Mouse (Mus musculus) limb, embryonic 11.5 days (tissue): ENCODE measurements at regions not wholly inside any gene's neighbourhood (a gene's known extent, or its start where the extent isn't known, plus 50 kb on each side); places are given as distances from the start of the nearest gene placed in this dataset.

Source experiments
- ATAC-seq: fragments of 200-750 bp; cut with Nextera tagmentation; 2 replicates; pipeline ENCODE4 v1.8.0; 2017; ENCODE audit warnings: low read depth; ENCODE audit not compliant: insufficient number of reproducible peaks, low FRiP score, low TSS enrichment
- DNase-seq: peaks from one replicate; pipeline ENCODE4 v3.0.0-alpha.2; 2015; ENCODE audit warnings: low spot score
- H3K27ac ChIP-seq: fragments of 300-500 bp; sonication (generic); replicated peaks from 2 replicates; pipeline ENCODE4 v1.5.1; 2014; ENCODE audit warnings: low read depth, mild to moderate bottlenecking, low read length
- H3K27me3 ChIP-seq: fragments of 300-500 bp; sonication (generic); 2 replicates; pipeline ENCODE4 v1.6.1; 2014; ENCODE audit warnings: mild to moderate bottlenecking, low read length, mixed read lengths; ENCODE audit not compliant: control insufficient read depth, insufficient read depth
- H3K36me3 ChIP-seq: fragments of 300-500 bp; sonication (generic); 2 replicates; pipeline ENCODE4 v1.6.1; 2014; ENCODE audit warnings: mild to moderate bottlenecking, low read length, moderate library complexity, mixed read lengths; ENCODE audit not compliant: control insufficient read depth, insufficient read depth
- H3K4me1 ChIP-seq: fragments of 300-500 bp; sonication (generic); 2 replicates; pipeline ENCODE4 v1.6.1; 2014; ENCODE audit warnings: low read length, mixed read lengths; ENCODE audit not compliant: control insufficient read depth, insufficient read depth
- H3K4me2 ChIP-seq: fragments of 300-500 bp; sonication (generic); 2 replicates; pipeline ENCODE4 v1.6.1; 2014; ENCODE audit warnings: low read depth, mild to moderate bottlenecking, moderate library complexity; ENCODE audit not compliant: severe bottlenecking
- H3K4me3 ChIP-seq: fragments of 300-500 bp; sonication (generic); 2 replicates; pipeline ENCODE4 v1.5.1; 2014; ENCODE audit warnings: low read depth, low read length
- H3K9ac ChIP-seq: fragments of 300-500 bp; sonication (generic); 2 replicates; pipeline ENCODE4 v1.6.1; 2014; ENCODE audit warnings: mild to moderate bottlenecking, low read length
- H3K9me3 ChIP-seq: fragments of 300-500 bp; sonication (generic); 2 replicates; pipeline ENCODE4 v1.6.1; 2016; ENCODE audit warnings: low read length; ENCODE audit not compliant: control insufficient read depth
- WGBS: fragments of 180-500 bp; shearing (Covaris S2); extraction: QIAGEN DNeasy Blood & Tissue Kit; methylation state at CpG from one replicate; pipeline ENCODE4 v1.1.7; 2014; 5-methylcytosine and 5-hydroxymethylcytosine counted together

DNA sequence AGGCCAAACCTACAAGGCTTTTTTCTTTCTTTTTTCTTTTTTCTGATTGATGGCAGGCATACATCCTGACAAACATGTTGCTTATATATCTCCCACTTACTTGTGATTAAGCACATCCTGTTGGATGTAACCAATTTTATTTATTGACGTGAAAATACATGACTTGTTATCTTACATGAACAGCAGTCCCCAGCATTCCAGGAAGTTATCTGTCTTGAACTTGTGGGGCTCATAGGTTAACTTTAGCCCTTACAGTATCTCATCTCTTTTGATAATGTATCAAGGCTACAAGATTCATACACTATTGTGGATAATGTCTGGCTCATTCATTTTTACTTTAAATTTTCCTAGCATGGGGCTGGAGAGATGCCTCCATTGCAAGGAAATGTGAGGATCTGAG, 852.0 kb upstream of the Agtr1b start:
- H3K4me1 ChIP-seq: no peaks in the 10 kb centered on the region
- H3K27ac ChIP-seq: no peak overlapping the region
- 85% methylated on average over 1 of the region's 1 CpGs for WGBS
- no peaks in the 10 kb centered on the region for H3K36me3 ChIP-seq
- no peaks in the 10 kb centered on the region for H3K27me3 ChIP-seq
- no peaks in the 10 kb centered on the region for H3K9me3 ChIP-seq
- DNase-seq (no peak), ATAC-seq (no peak)
- H3K9ac ChIP-seq: no peak overlapping the region
- H3K4me3 ChIP-seq: no peak overlapping the region
- no peak overlapping the region for H3K4me2 ChIP-seq

DNA sequence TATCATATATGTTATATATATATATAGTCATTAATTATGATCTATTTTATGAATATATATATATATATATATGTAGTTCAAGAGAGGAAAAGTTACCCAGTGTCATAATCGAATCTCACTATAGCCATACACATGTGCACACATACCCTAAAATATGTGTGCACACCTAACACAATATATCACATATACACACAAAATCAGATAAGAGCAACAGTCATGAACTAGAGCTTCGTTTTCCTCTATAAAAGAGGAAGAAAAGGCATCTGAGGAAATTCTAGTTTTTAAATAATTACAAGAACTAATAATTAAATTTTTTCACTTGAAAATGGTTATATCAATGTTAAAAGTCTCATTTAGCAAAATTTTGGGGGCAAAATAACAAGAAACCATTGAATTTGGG, 835.3 kb upstream of the Tbl1xr1 start:
- no peak overlapping the region for H3K4me2 ChIP-seq
- WGBS: 87% methylated on average over 2 of the region's 2 CpGs
- H3K9ac ChIP-seq: no peak overlapping the region
- H3K9me3 ChIP-seq: no peaks in the 10 kb centered on the region
- H3K4me1 ChIP-seq: no peaks in the 10 kb centered on the region
- H3K27me3 ChIP-seq: no peaks in the 10 kb centered on the region
- H3K27ac ChIP-seq: no peak overlapping the region
- no peak for DNase-seq
- H3K4me3 ChIP-seq: no peak overlapping the region
- H3K36me3 ChIP-seq: no peaks in the 10 kb centered on the region
- ATAC-seq: no peak

DNA sequence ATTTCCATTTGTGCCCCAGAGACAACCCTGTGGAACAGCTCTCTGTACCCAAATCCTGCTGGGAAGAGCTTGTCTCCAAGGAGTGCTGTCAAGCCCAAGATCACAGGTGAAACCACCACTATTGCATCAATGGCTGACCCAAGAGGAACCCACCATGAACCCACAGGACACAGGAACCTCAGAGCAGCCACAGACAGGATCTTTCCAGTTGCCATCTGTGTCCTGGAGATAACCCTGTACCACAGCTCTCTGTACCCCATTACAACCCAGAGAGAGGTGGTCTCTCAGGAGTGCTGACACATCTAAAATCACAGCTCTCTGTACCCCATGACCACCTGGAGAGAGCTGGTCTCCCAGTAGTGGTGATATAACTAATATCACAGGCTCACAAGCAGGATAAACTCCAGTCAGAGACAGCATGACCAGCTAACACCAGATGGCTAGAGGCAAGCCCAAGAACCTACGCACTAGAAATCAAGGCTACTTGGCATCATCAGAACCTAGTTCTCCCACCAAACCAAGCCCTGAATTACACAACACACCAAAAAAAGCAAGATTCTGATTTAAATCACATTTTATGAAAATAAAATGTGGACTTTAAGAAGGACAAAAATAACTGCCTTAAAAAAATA, 820.2 kb upstream of the Tbl1xr1 start:
- H3K36me3 ChIP-seq: no peaks in the 10 kb centered on the region
- H3K27me3 ChIP-seq: no peaks in the 10 kb centered on the region
- no peaks in the 10 kb centered on the region for H3K9me3 ChIP-seq
- H3K4me3 ChIP-seq: no peak overlapping the region
- no peak overlapping the region for H3K4me2 ChIP-seq
- WGBS: 92% methylated on average over 1 of the region's 1 CpGs
- DNase-seq (no peak), ATAC-seq (no peak)
- H3K27ac ChIP-seq: no peak overlapping the region
- H3K9ac ChIP-seq: no peak overlapping the region
- no peaks in the 10 kb centered on the region for H3K4me1 ChIP-seq

- no peak overlapping the region for H3K27ac ChIP-seq
- ATAC-seq: no peak
- 90% methylated on average over 2 of the region's 2 CpGs for WGBS
- no peak overlapping the region for H3K9ac ChIP-seq
- no peaks in the 10 kb centered on the region for H3K4me1 ChIP-seq
- H3K4me3 ChIP-seq: no peak overlapping the region
- DNase-seq: no peak
- H3K9me3 ChIP-seq: no peaks in the 10 kb centered on the region
- H3K36me3 ChIP-seq: no peaks in the 10 kb centered on the region
- no peak overlapping the region for H3K4me2 ChIP-seq
- H3K27me3 ChIP-seq: no peaks in the 10 kb centered on the region
Observed at GRCm38 (mm10) chr3:21263317-21263716, 813.1 kb upstream of the Tbl1xr1 start.

GRCm38 (mm10) chr3:21265491-21265890, 811.0 kb upstream of the Tbl1xr1 start:
- Histone ChIP-seq H3K9ac (no peak overlapping the region), H3K27me3 (no peaks in the 10 kb centered on the region), H3K4me1 (no peaks in the 10 kb centered on the region), H3K9me3 (no peaks in the 10 kb centered on the region), H3K27ac (no peak overlapping the region), H3K4me2 (no peak overlapping the region), H3K4me3 (no peak overlapping the region), H3K36me3 (no peaks in the 10 kb centered on the region)
- 88% methylated on average over 2 of the region's 2 CpGs for WGBS
- DNase-seq (no peak), ATAC-seq (no peak)

GRCm38 (mm10) chr3:21268429-21269129, 807.9 kb upstream of the Tbl1xr1 start:
- ATAC-seq (no peak), DNase-seq (no peak)
- H3K4me2 ChIP-seq: no peak overlapping the region
- no peak overlapping the region for H3K9ac ChIP-seq
- 75% methylated on average over 7 of the region's 7 CpGs for WGBS
- no peak overlapping the region for H3K4me3 ChIP-seq
- H3K9me3 ChIP-seq: no peaks in the 10 kb centered on the region
- no peaks in the 10 kb centered on the region for H3K36me3 ChIP-seq
- H3K4me1 ChIP-seq: no peaks in the 10 kb centered on the region
- H3K27ac ChIP-seq: no peak overlapping the region
- H3K27me3 ChIP-seq: no peaks in the 10 kb centered on the region

- H3K9ac ChIP-seq: no peak overlapping the region
- no peak for DNase-seq
- no peak for ATAC-seq
- WGBS: 73% methylated on average over 2 of the region's 2 CpGs
- no peaks in the 10 kb centered on the region for H3K36me3 ChIP-seq
- no peaks in the 10 kb centered on the region for H3K9me3 ChIP-seq
- no peak overlapping the region for H3K27ac ChIP-seq
- H3K4me3 ChIP-seq: no peak overlapping the region
- H3K4me2 ChIP-seq: no peak overlapping the region
- H3K27me3 ChIP-seq: no peaks in the 10 kb centered on the region
- H3K4me1 ChIP-seq: no peaks in the 10 kb centered on the region
Observed at GRCm38 (mm10) chr3:21269130-21269440, 807.4 kb upstream of the Tbl1xr1 start.

- Histone ChIP-seq H3K9me3 (no peaks in the 10 kb centered on the region), H3K9ac (no peak overlapping the region), H3K27ac (no peak overlapping the region), H3K36me3 (no peaks in the 10 kb centered on the region), H3K4me3 (no peak overlapping the region), H3K27me3 (no peaks in the 10 kb centered on the region), H3K4me1 (no peaks in the 10 kb centered on the region), H3K4me2 (no peak overlapping the region)
- ATAC-seq (no peak), DNase-seq (no peak)
- WGBS: 89% methylated on average over 3 of the region's 3 CpGs
Observed at GRCm38 (mm10) chr3:21270788-21271187, 805.7 kb upstream of the Tbl1xr1 start.

DNA sequence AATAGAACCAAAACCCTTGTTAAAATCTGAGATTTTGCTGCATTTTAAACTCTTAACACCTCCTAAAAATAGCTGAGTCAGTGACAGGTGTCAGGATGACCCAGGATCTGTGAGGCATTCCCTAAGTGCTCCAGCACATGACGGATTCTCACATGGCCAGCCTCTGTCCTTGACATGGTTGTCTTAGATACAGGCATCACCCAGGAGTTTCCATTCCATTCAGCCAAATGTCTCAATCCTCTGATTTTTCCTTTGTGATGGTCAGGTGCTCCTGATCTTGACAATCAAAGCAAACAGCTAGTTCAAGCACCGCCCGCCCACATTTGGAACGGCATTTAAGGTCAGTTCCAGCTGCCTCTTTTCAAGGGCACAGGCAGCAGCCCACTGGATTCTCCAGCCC, 804.2 kb upstream of the Tbl1xr1 start:
- 93% methylated on average over 4 of the region's 4 CpGs for WGBS
- DNase-seq (no peak), ATAC-seq (no peak)
- H3K9me3 ChIP-seq: no peaks in the 10 kb centered on the region
- H3K36me3 ChIP-seq: no peaks in the 10 kb centered on the region
- no peak overlapping the region for H3K4me3 ChIP-seq
- H3K4me2 ChIP-seq: no peak overlapping the region
- no peaks in the 10 kb centered on the region for H3K4me1 ChIP-seq
- H3K9ac ChIP-seq: no peak overlapping the region
- H3K27me3 ChIP-seq: no peaks in the 10 kb centered on the region
- H3K27ac ChIP-seq: no peak overlapping the region
